Mouse (Mus musculus): ENCODE measurements at regions not wholly inside any gene's neighbourhood (a gene's known extent, or its start where the extent isn't known, plus 50 kb on each side); places are given as distances from the start of the nearest gene placed in this dataset.

DNA sequence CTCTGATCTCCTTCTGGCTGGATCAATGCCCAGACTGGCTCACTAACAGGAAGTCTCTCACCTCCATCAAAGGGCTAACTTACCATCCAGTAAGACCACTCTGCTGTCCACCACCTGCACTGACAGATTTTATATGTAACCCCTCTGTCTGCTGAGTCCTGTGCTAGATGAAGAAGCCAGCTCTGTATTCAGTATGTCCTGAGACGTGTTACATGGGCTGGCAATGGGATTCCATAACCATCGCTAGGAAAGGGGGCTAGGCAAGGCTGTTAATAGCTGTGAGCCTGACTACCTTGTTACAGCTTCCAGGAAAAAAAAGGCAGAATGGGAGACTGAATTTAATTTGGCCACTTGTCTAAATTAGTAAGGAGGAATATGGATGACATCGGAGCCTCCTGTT is 71.3 kb upstream of the Tmco5 start:
- DNase-seq (ENCODE audit: low spot score in 2 of 2): no peak
- intact Hi-C loops (cut with DNase I): no loop called here

DNA sequence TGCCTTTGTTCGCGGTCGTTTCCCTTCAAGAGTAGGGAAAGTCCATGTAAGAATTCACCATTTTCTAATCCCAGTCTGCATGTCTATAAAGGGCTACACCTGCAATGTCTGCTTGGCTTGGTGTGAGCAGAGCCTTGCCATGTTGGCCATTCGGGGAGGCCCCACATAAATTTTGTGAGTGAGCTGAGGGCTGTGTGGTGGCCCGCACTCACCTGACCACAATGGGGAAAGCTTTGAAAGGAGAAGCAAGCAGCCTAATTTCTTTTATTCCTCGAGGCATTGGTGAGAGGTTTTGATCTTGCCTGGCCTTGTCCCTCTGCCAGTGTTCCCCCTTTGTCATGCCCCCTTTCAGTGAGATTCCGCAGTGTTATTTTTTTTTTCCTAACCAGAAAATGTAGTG is 70.9 kb upstream of the Tmco5 start:
- DNase-seq (ENCODE audit: low spot score in 2 of 2): no peak
- intact Hi-C loops (cut with DNase I): no loop called here

DNA sequence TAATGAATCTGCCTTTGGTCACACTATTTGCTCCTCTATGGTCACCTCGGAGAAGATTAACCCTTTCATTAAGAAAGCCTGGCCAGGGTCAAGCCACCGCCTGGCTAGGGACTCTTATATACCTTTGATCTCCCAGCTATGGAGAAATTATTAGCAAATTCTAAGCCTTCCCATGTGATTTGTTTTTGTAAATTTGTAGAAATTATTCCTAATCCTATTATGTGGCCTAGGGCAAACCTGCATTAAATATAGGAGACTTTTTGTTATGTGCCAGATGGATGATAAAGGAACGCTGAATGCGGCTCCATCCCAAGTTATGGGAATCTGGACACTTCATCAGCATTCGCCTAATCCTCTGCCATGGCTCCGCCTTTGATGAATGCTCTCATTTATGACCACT is 70.4 kb upstream of the Tmco5 start:
- DNase-seq (ENCODE audit: low spot score in 2 of 2): no peak
- intact Hi-C loops (cut with DNase I): no loop called here

DNA sequence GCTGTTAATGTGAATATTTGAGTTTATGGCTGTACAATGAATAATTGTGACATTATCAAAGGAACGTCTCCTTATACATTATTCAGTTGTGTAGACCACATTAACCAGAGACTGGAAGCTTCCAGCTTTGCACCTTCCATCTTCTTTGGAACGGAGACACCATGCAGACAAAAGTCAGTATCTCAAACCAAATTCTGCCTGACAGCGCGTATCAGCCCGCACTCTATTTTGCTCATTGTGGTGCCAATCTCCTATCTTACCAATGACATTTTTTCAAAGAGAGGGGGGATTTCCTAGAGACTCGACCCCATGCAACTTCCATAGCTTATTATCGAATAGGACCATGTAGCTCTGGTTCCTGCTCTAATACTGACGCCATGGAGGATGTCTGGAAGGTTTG is 69.9 kb upstream of the Tmco5 start:
- no peak for DNase-seq (ENCODE audit: low spot score in 2 of 2)
- intact Hi-C loops (cut with DNase I): no loop called here

DNA sequence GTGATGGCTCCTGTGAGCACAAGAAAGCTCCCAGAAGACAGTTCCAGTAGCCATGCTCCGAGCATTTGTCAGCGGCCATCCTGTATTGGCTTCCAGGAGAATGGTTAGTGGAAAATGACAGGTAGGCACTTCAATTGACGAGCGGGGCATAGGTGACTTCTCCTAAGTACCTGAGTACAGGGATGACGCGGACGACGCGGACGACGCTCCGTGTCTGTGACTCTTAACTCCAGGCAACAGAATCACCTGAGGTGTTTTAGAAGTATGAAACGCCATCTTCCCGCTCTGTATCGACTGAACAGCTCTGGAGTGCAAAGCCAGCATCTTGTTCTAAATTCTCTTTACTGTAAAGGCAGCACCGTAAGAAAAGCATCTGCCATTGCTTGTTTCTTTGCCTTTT is 68.4 kb upstream of the Tmco5 start:
- DNase-seq (ENCODE audit: low spot score in 2 of 2): no peak
- intact Hi-C loops (cut with DNase I): no loop called here

DNA sequence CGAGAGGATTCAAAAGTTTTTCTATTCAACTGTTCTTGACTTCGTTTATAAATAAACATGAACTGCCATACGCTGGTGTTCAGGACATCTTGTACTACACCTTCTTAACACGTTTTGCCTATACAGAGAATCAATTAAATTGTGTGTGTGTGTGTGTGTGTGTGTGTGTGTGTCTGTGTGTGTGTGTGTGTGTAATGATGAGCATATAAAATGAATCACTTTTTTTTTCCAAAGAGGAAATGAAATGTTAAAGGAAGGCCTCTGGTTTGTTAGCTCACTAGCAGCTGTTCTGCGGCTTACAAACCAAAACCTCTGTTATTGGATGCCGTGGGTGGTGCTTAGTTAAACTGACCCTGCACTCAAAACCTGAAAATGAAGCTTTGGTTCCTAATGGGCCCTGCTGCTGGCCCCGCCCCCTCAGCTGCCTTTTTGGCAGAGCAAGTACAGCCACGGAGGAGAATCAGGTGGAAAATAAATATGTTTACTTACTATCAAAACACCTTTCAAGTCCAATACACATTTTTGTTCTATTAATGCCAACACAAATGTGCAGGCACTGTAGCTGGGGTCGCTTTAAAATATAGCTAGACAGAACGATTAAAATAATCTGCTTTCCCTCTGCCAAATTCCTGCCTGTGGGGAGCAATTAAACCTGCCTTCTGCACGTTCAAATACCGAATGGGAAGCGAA is 65.5 kb upstream of the Tmco5 start:
- no peak for DNase-seq (ENCODE audit: low spot score in 2 of 2)
- intact Hi-C loops (cut with DNase I): no loop called here

DNA sequence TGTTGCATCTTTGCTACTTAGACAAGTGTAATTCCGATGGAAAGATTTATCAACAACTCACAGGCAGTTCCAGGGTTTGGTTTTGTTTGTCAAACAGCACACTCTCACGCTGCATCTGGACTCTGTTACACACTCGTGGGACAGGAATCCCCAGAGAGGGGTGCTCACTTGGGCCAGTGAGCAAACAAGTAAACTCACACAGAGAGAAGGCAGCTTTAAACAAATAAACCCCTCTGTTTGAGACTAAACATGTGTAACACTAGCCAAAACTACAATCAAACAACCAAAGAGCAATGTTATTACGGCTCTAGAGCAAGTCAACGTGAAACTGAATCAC is 65.0 kb upstream of the Tmco5 start:
- intact Hi-C loops (cut with DNase I): no loop called here
- no peak for DNase-seq (ENCODE audit: low spot score in 2 of 2)

DNA sequence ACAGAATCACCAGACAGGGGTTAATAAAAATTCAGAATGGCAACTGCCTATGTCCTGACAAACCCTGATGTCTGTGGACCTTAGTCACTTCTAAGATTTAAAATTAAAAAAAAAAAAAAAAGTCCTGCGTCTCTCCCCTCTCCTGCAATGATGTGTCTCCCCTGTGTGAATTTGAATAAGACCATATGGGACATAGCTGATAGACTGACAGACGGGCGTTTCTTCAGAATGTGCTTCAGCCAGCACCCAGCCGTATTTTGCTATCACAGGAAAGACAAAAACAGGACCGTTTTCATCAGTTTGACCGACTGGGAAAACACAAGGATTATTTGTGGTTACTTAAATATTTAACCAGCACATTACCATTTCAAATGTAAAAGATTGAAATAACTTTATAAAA is 61.4 kb upstream of the Tmco5 start:
- intact Hi-C loops (cut with DNase I): no loop called here
- no peak for DNase-seq (ENCODE audit: low spot score in 2 of 2)

DNA sequence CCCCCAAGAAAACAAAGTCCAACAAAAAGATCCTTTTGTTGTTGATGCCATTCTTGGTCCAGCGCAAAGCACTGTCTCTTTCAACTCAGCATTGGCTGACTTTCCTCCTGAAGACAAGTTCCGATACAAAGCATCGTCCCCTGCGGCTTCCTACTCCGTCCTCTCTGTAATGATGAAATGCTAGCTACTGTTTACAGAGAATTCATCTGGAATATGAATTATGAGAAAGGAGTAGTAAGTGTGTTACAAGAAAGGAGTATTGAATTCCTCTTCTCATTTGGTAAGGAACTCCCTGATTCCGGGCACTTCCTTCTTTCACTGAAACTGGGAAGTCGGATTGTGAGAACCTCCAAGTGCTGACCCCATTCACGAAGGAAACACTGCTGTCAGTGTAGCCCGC is 60.9 kb upstream of the Tmco5 start:
- DNase-seq (ENCODE audit: low spot score in 2 of 2): no peak
- intact Hi-C loops (cut with DNase I): no loop called here

DNA sequence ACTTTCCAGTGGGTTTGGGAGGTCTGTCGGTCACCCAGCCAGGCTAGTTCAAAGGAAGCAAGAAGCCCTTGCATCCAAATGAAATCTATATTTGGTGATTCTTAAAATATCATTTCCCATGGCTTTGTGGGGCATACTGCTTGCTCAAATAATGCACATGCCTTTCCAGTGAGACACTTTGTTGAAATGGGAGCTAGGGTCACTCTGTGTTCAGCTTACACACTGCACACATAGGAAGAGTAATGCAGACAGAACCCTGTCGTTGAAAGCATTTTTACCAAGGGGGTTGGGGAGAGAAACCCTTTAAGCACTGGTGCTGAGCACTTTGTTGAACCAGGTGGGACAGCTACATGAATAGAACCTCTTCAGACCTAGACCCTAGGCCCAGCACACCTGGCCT is 59.9 kb upstream of the Tmco5 start:
- intact Hi-C loops (cut with DNase I): no loop called here
- DNase-seq (ENCODE audit: low spot score in 2 of 2): no peak

DNA sequence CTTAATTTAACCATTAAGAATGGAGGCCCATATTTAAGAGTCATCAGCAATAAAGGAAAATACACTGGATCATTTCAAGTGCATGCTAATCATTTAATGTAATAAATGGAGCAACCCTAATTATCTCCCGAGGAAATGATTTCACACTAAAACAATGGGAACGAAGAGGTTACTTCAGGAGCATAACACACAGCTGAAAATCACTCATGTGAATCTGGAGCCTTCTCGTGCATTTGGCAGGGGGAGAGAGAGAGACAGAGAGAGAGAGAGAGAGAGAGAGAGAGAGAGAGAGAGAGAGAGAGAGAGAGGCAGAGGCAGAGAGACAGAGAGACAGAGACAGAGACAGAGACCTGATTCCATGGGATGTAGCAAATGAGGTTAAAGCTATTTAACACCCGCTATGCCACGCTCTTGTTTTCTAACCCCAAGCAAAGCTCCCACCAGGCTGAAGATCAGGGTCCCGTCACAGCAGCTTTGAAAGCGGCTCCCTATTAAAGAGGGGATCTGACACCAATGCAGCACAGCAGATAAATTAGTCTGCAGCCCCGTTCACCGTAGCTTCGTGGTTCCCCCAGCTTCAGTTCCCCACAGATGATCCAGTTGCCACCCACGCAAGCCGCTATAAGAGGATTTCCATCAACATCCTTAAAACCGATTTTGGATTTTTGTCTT is 59.3 kb upstream of the Tmco5 start:
- intact Hi-C loops (cut with DNase I): no loop called here
- DNase-seq (ENCODE audit: low spot score in 2 of 2): no peak

DNA sequence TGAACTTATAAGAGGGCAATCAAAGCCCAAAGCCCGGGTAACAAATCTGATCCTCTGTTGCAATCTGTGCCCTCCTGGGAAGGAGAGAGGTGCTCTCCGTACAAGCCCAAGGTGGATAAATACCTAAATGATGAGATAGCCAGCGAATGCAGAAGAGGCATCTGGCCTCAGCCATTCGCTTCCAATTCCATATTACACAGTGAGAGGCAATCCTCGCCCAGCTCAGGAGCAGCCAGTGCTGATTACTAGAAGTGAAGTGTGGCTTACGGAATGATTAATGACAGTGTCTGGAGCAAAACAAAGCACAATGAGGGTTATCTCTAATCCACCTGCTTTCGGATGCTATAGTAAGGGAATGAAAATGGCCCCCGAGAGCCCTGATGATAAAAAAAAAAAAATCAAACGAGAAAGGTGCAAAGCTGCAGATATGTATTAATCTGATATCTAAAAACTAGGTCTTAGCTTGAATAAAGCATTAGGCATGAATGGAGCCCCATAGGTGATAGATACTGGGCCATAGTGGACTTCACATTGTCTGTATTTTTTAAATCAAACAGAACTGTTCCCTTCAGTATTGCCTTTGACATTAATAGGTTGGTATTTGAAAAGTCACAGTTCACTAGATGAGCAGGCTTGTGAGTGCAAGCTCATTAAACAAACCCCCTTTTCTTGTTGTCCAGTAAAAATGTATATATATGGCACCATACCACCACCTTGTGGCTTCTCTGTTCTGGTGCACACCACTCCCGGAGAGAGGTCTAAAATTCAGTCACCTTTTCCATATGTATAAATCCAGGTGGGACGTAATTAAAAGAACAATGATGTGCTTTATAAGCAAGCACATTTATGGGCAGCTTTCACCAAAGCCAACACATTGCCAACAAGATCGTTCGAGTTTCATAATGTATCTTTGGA is 57.4 kb upstream of the Tmco5 start:
- intact Hi-C loops (cut with DNase I): loop anchor here (2.0 to 10.0 kb wide), 3 partner anchors 746 to 1966 kb away; no protein-coding TSS in a partner anchor
- peak in 1 of 2 experiments; percentile 26 for DNase-seq (ENCODE audit: low spot score in 2 of 2)
